Mouse (Mus musculus): ENCODE results near the gene Polr2a. TPM values are rescaled to one million over a fixed set of nuclear protein-coding genes. Genes with fewer than 3 reads are reported as not detected.

Gene Polr2a
- polyA plus RNA-seq, 1 experiment from 2014 or later, result 16.6 TPM

- Histone ChIP-seq H3K9me3 (no peaks in the 10 kb centered on the region), H3K9ac (peak overlapping the region; percentile 69), H3K4me2 (peak overlapping the region; percentile 94), H3K36me3 (no peaks in the 10 kb centered on the region), H3K4me1 (replicated peaks) (peaks cover 68% of the 10 kb centered on the region), H3K27me3 (peaks cover 5% of the 10 kb centered on the region), H3K27ac (replicated peaks) (peak overlapping the region; percentile 96), H3K4me3 (peak overlapping the region; percentile 69)
- no peak for ATAC-seq (ENCODE audit: low FRiP score, low read depth)
- WGBS, result 15% methylated on average over 12 of the region's 12 CpGs
These were observed 41.1 kb upstream of the Polr2a start for GRCm38 (mm10) chr11:69799394-69800137.

- Histone ChIP-seq H3K27ac (replicated peaks) (no peak overlapping the region), H3K27me3 (peaks cover 17% of the 10 kb centered on the region; the same call in 1 of the 2 replicates), H3K4me2 (no peak overlapping the region), H3K4me1 (replicated peaks) (peaks cover 51% of the 10 kb centered on the region), H3K4me3 (no peak overlapping the region), H3K9me3 (no peaks in the 10 kb centered on the region), H3K36me3 (no peaks in the 10 kb centered on the region), H3K9ac (no peak overlapping the region)
- ATAC-seq (ENCODE audit: low FRiP score, low read depth), result no peak
- WGBS, result 74% methylated on average over 7 of the region's 7 CpGs
These were observed 39.5 kb upstream of the Polr2a start for GRCm38 (mm10) chr11:69797924-69798323.

GRCm38 (mm10) chr11:69795983-69796435 lies 37.6 kb upstream of the Polr2a start:
- Histone ChIP-seq H3K36me3 (no peaks in the 10 kb centered on the region), H3K4me3 (peak overlapping the region; percentile 47), H3K4me1 (replicated peaks) (peaks cover 32% of the 10 kb centered on the region), H3K9me3 (no peaks in the 10 kb centered on the region), H3K9ac (no peak overlapping the region), H3K4me2 (peak overlapping the region; percentile 89), H3K27ac (replicated peaks) (no peak overlapping the region), H3K27me3 (peaks cover 17% of the 10 kb centered on the region; the same call in 1 of the 2 replicates)
- no peak for ATAC-seq (ENCODE audit: low FRiP score, low read depth)
- WGBS, result 4% methylated on average over 13 of the region's 13 CpGs

GRCm38 (mm10) chr11:69795168-69795982 lies 36.9 kb upstream of the Polr2a start, which contains the start of gene Chrnb1:
Gene Chrnb1, minus strand, starts transcription at chr11:69795943.
- no peak within 1 kb of the TSS for H3K27ac ChIP-seq (replicated peaks)
- H3K27me3 ChIP-seq, result peaks cover 17% of the 10 kb centered on the region; the same call in 1 of the 2 replicates

GRCm38 (mm10) chr11:69793429-69793828 lies 35.0 kb upstream of the Polr2a start:
- Histone ChIP-seq H3K4me1 (replicated peaks) (peaks cover 12% of the 10 kb centered on the region), H3K4me3 (no peak overlapping the region), H3K36me3 (no peaks in the 10 kb centered on the region), H3K27me3 (peaks cover 17% of the 10 kb centered on the region; the same call in 1 of the 2 replicates), H3K9ac (no peak overlapping the region), H3K27ac (replicated peaks) (no peak overlapping the region), H3K4me2 (no peak overlapping the region), H3K9me3 (no peaks in the 10 kb centered on the region)
- WGBS, result 73% methylated on average over 5 of the region's 5 CpGs
- ATAC-seq (ENCODE audit: low FRiP score, low read depth), result no peak

More at GRCm38 (mm10) chr11:69795168-69795982, 36.9 kb upstream of the Polr2a start, which contains the start of gene Chrnb1:
- 1% methylated on average over 52 of the region's 52 CpGs for WGBS
- Histone ChIP-seq H3K9me3 (no peaks in the 10 kb centered on the region), H3K4me2 (peak within 1 kb of the TSS; percentile 89), H3K4me3 (peak within 1 kb of the TSS; percentile 47), H3K9ac (peak within 1 kb of the TSS; percentile 43; the same call in 1 of the 2 replicates), H3K36me3 (no peaks in the 10 kb centered on the region), H3K4me1 (replicated peaks) (peaks cover 29% of the 10 kb centered on the region)
- peak; percentile 94 for ATAC-seq (ENCODE audit: low FRiP score, low read depth)

GRCm38 (mm10) chr11:69791420-69791819 lies 33.0 kb upstream of the Polr2a start:
- Histone ChIP-seq H3K4me3 (no peak overlapping the region), H3K4me1 (replicated peaks) (peaks cover 12% of the 10 kb centered on the region), H3K9ac (no peak overlapping the region), H3K4me2 (no peak overlapping the region), H3K27me3 (0 out of 2 replicates have a peak, but pooled peaks cover 13% of the 10 kb centered on the region), H3K27ac (replicated peaks) (no peak overlapping the region), H3K9me3 (no peaks in the 10 kb centered on the region), H3K36me3 (no peaks in the 10 kb centered on the region)
- no peak for ATAC-seq (ENCODE audit: low FRiP score, low read depth)
- 74% methylated on average over 5 of the region's 5 CpGs for WGBS

GRCm38 (mm10) chr11:69789431-69789830 lies 31.0 kb upstream of the Polr2a start:
- Histone ChIP-seq H3K27me3 (0 out of 2 replicates have a peak, but pooled peaks cover 13% of the 10 kb centered on the region), H3K4me1 (replicated peaks) (no peaks in the 10 kb centered on the region), H3K9ac (no peak overlapping the region), H3K27ac (replicated peaks) (no peak overlapping the region), H3K36me3 (no peaks in the 10 kb centered on the region), H3K4me2 (no peak overlapping the region), H3K4me3 (no peak overlapping the region), H3K9me3 (no peaks in the 10 kb centered on the region)
- 73% methylated on average over 5 of the region's 5 CpGs for WGBS
- no peak for ATAC-seq (ENCODE audit: low FRiP score, low read depth)

GRCm38 (mm10) chr11:69787306-69787705 lies 28.9 kb upstream of the Polr2a start:
- Histone ChIP-seq H3K27me3 (no peaks in the 10 kb centered on the region), H3K9ac (no peak overlapping the region), H3K9me3 (no peaks in the 10 kb centered on the region), H3K36me3 (no peaks in the 10 kb centered on the region), H3K4me1 (replicated peaks) (no peaks in the 10 kb centered on the region), H3K27ac (replicated peaks) (no peak overlapping the region), H3K4me3 (no peak overlapping the region), H3K4me2 (no peak overlapping the region)
- ATAC-seq (ENCODE audit: low FRiP score, low read depth), result no peak
- 83% methylated on average over 5 of the region's 5 CpGs for WGBS

- Histone ChIP-seq H3K4me3 (no peak overlapping the region), H3K9ac (no peak overlapping the region), H3K27ac (replicated peaks) (no peak overlapping the region), H3K27me3 (no peaks in the 10 kb centered on the region), H3K4me1 (replicated peaks) (no peaks in the 10 kb centered on the region), H3K9me3 (no peaks in the 10 kb centered on the region), H3K36me3 (no peaks in the 10 kb centered on the region), H3K4me2 (no peak overlapping the region)
- ATAC-seq (ENCODE audit: low FRiP score, low read depth), result no peak
- WGBS, result 48% methylated on average over 15 of the region's 15 CpGs
These were observed 26.4 kb upstream of the Polr2a start for GRCm38 (mm10) chr11:69784793-69785272.

- no peak overlapping the region for H3K27ac ChIP-seq (replicated peaks)
- H3K36me3 ChIP-seq, result no peaks in the 10 kb centered on the region
- no peaks in the 10 kb centered on the region for H3K4me1 ChIP-seq (replicated peaks)
- WGBS, result 29% methylated on average over 4 of the region's 4 CpGs
- ATAC-seq (ENCODE audit: low FRiP score, low read depth), result no peak
- H3K9ac ChIP-seq, result no peak overlapping the region
- no peak overlapping the region for H3K4me2 ChIP-seq
- no peaks in the 10 kb centered on the region for H3K27me3 ChIP-seq
- H3K4me3 ChIP-seq, result no peak overlapping the region
- no peaks in the 10 kb centered on the region for H3K9me3 ChIP-seq
These were observed 23.4 kb upstream of the Polr2a start for GRCm38 (mm10) chr11:69781828-69782227.

- no peak for ATAC-seq (ENCODE audit: low FRiP score, low read depth)
- Histone ChIP-seq H3K36me3 (0 out of 2 replicates have a peak, but pooled peaks cover 3% of the 10 kb centered on the region), H3K9me3 (no peaks in the 10 kb centered on the region), H3K27me3 (no peaks in the 10 kb centered on the region), H3K4me3 (no peak overlapping the region), H3K4me2 (no peak overlapping the region), H3K27ac (replicated peaks) (no peak overlapping the region), H3K4me1 (replicated peaks) (no peaks in the 10 kb centered on the region), H3K9ac (no peak overlapping the region)
- 60% methylated on average over 7 of the region's 7 CpGs for WGBS
These were observed 20.5 kb upstream of the Polr2a start for GRCm38 (mm10) chr11:69778985-69779384.
